Mouse (Mus musculus) lung, embryonic 15.5 days (tissue): Measurements from ENCODE around the gene Szt2. TPM values are rescaled to one million over a fixed set of nuclear protein-coding genes. Genes with fewer than 3 reads are reported as not detected.

Experiments
- ATAC-seq: fragments of 200-750 bp; cut with Nextera tagmentation; 2 replicates; pipeline ENCODE4 v1.8.0; 2017; ENCODE audit warnings: moderate number of reproducible peaks, borderline replicate concordance; ENCODE audit not compliant: low FRiP score, low TSS enrichment; ENCODE audit errors: extremely low read depth
- H3K27ac ChIP-seq: fragments of 300-500 bp; sonication (generic); 2 replicates; pipeline ENCODE4 v1.5.1; 2015; ENCODE audit warnings: moderate library complexity, mild to moderate bottlenecking, inconsistent platforms
- H3K27me3 ChIP-seq: fragments of 300-500 bp; sonication (generic); 2 replicates; pipeline ENCODE4 v1.6.1; 2015; ENCODE audit warnings: inconsistent platforms
- H3K36me3 ChIP-seq: fragments of 300-500 bp; sonication (generic); 2 replicates; pipeline ENCODE4 v1.6.1; 2015; ENCODE audit warnings: inconsistent platforms
- H3K4me1 ChIP-seq: fragments of 300-500 bp; sonication (generic); 2 replicates; pipeline ENCODE4 v1.6.1; 2015; ENCODE audit warnings: inconsistent platforms
- H3K4me2 ChIP-seq: fragments of 300-500 bp; sonication (generic); 2 replicates; pipeline ENCODE4 v1.6.1; 2015; ENCODE audit warnings: inconsistent platforms, mild to moderate bottlenecking, moderate library complexity
- H3K4me3 ChIP-seq: fragments of 300-500 bp; sonication (generic); 2 replicates; pipeline ENCODE4 v1.5.1; 2015; ENCODE audit warnings: mild to moderate bottlenecking, inconsistent platforms
- H3K9ac ChIP-seq: fragments of 300-500 bp; sonication (generic); 2 replicates; pipeline ENCODE4 v1.6.1; 2015; ENCODE audit warnings: inconsistent platforms
- H3K9me3 ChIP-seq: fragments of 300-500 bp; sonication (generic); 2 replicates; pipeline ENCODE4 v1.6.1; 2016; ENCODE audit warnings: inconsistent platforms
- WGBS: fragments of 180-500 bp; shearing (Covaris S2); methylation state at CpG from one replicate; pipeline ENCODE4 v1.1.7; 2015; 5-methylcytosine and 5-hydroxymethylcytosine counted together
- polyA plus RNA-seq: library from polyadenylated mRNA; unstranded; fragments of >200 nt; fragmentation: Nextera tagmentation; extraction: Ambion mirVana; gene quantifications from 2 replicates; pipeline ENCODE4 v1.2.1, GENCODE M21; 2015

The Szt2 gene
- polyA plus RNA-seq, 1 experiment from 2014 or later = 7.0 TPM

DNA sequence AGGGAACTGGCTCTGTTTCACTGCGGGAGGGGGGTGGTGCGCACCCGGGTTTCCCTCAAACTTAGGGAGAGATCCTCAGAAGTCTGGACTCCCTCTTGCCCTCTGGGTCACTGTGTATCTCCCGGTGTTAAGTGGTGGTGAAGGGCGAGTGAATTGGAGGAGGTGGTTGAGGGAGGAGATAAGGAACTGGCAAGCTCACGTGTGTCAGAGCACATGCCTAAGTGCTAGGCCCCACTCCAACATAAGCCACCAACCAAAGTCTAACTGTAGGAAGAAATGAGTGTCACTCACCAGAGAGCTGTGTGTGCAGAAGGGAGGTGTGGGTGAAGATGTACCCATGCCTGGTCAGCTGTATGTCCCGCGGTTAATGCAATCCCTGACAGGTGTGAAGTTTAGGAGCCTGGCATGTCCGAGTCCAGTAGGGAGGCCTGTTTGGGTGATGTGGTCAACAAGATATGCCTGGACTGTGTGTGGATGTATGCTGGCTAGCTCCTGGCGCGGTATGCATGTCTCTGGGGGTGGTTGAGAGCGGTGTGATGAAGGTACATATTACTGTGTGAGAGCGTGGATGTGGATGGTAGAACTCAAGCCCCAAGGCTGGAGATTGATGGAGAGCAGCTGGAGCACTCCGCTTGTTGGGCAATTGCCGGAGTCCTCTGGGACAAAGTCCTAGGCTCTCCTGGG is 19.6 kb upstream of the Szt2 start:
- peak overlapping the region; percentile 82 for H3K4me2 ChIP-seq
- H3K27me3 ChIP-seq = no peaks in the 10 kb centered on the region
- H3K4me3 ChIP-seq = peak overlapping the region; percentile 59
- H3K36me3 ChIP-seq = peaks cover 30% of the 10 kb centered on the region
- WGBS = 16% methylated on average over 15 of the region's 15 CpGs
- H3K9ac ChIP-seq = peak overlapping the region; percentile 57
- peak; percentile 19 for ATAC-seq
- peak overlapping the region; percentile 85 for H3K27ac ChIP-seq
- H3K9me3 ChIP-seq = no peaks in the 10 kb centered on the region
- H3K4me1 ChIP-seq = peaks cover 32% of the 10 kb centered on the region

DNA sequence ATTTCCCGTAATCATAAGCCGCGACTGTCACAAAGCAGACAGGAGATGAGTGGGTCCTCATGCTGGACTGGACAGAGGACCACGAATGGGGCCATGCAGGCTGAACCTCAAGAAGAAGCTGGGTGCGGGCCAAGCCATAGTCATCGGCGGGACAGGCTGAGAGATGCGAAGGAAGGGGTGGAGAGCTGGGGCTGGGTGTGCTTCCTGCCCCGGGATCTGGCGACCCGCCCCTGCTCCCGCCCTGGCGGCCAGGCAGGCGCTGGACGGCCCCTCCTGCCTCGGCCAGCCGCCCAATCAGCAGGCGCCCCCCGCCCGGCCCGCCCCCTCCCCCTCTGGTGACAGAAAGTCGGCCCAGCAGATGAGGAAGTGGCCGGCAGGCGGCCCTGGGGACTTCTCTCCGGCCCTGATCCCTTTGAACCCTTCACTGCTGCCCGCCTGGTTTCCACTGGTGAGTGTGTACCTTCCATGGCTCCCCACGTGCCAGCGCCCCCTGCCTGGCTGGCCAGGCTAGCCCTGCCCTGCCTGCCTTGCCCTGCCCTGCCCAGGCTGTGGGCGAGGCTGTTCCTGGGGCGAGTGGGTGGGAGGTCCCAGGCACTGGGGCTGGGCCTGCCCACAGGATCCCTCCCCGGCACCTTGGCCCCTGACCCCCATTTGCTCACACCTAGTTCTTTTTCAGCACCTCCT is 18.8 kb upstream of the Szt2 start, which contains the start of gene Elovl1:
Elovl1 (plus strand) TSS at position 326 of the 684 bp plus-strand sequence.
- 1% methylated on average over 20 of the region's 31 CpGs for WGBS
- Histone ChIP-seq H3K27ac (peak within 1 kb of the TSS; percentile 85), H3K9me3 (no peaks in the 10 kb centered on the region), H3K4me1 (peaks cover 31% of the 10 kb centered on the region), H3K4me2 (peak within 1 kb of the TSS; percentile 82), H3K4me3 (peak within 1 kb of the TSS; percentile 59), H3K36me3 (peaks cover 23% of the 10 kb centered on the region), H3K9ac (peak within 1 kb of the TSS; percentile 62), H3K27me3 (no peaks in the 10 kb centered on the region)
- peak; percentile 95 for ATAC-seq

DNA sequence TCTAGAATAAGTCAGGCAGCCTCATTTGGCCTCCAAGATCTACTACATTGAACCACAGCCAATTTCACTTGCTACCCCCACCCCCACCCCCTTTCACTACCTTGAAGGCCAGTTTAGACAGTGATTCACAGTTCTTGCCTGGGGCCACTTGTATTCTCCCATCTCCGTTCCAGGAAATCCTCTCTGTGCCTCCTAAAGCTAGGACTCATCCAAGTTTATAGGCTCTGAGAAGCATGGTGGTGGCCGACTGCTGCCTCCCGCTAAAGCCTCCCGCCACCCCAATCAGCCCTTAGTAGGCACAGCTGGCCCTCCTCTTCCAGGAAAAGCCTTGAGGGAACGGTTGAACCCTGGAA is 18.3 kb upstream of the Szt2 start:
- H3K9me3 ChIP-seq = no peaks in the 10 kb centered on the region
- H3K4me3 ChIP-seq = peak overlapping the region; percentile 59
- peak overlapping the region; percentile 82 for H3K4me2 ChIP-seq
- H3K4me1 ChIP-seq = peaks cover 31% of the 10 kb centered on the region
- peak overlapping the region; percentile 85 for H3K27ac ChIP-seq
- H3K9ac ChIP-seq = peak overlapping the region; percentile 62
- 1% methylated on average over 5 of the region's 5 CpGs for WGBS
- H3K36me3 ChIP-seq = peaks cover 19% of the 10 kb centered on the region
- no peak for ATAC-seq
- H3K27me3 ChIP-seq = no peaks in the 10 kb centered on the region

DNA sequence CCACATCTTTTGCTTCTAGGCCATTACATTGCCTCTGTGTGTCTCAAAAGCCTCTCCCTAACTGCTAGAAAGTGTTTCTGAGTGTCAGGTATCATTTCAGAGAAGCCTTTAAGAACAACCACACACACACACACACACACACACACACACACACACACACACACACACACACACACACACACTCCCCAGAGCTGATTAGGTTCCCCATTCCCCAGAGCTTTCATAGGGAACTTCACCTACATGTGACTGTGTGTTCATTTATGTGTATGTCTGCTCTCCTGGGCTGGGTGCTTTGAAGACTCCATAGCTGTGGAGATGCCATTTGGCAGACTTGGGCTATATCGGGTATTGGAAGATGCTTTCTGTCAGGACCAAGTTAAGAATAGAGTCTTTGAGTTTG is 16.3 kb upstream of the Szt2 start:
- Histone ChIP-seq H3K4me2 (no peak overlapping the region), H3K27me3 (no peaks in the 10 kb centered on the region), H3K9me3 (no peaks in the 10 kb centered on the region), H3K27ac (no peak overlapping the region), H3K36me3 (peaks cover 14% of the 10 kb centered on the region), H3K4me1 (peaks cover 28% of the 10 kb centered on the region), H3K9ac (no peak overlapping the region), H3K4me3 (no peak overlapping the region)
- ATAC-seq = no peak
- 87% methylated on average over 1 of the region's 1 CpGs for WGBS

DNA sequence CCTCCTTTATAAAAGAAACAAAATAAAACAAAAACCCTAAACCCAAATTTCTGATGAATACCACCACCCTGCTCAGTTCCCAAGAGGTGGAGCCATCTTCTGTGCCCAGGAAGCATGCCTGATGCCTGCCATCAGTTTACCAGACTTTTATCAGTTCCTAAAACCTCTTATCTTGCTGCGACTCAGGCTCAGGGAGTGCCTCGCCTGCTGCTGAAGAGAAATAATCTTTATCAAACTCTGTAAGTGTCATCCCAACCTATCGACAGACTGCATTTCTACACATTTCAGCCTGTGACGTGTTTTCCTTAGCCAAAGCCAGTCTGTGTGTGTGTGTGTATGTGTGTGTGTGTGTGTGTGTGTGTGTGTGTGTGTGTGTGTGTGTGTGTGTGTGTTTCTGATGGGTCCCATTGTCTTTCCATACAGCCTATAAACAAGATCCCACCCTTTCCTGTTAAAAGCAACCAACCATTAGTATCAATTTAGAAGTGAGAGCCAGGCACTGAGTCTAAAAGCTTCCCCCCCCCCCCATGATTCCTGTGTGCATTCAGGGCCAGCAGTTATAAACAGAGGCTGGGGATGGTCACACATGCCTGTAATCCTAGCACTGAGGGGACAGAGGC is 15.6 kb upstream of the Szt2 start:
- Histone ChIP-seq H3K4me2 (no peak overlapping the region), H3K27ac (no peak overlapping the region), H3K4me3 (no peak overlapping the region), H3K9me3 (no peaks in the 10 kb centered on the region), H3K36me3 (peaks cover 19% of the 10 kb centered on the region), H3K4me1 (peaks cover 21% of the 10 kb centered on the region), H3K9ac (no peak overlapping the region), H3K27me3 (no peaks in the 10 kb centered on the region)
- no peak for ATAC-seq
- WGBS = 71% methylated on average over 4 of the region's 4 CpGs

DNA sequence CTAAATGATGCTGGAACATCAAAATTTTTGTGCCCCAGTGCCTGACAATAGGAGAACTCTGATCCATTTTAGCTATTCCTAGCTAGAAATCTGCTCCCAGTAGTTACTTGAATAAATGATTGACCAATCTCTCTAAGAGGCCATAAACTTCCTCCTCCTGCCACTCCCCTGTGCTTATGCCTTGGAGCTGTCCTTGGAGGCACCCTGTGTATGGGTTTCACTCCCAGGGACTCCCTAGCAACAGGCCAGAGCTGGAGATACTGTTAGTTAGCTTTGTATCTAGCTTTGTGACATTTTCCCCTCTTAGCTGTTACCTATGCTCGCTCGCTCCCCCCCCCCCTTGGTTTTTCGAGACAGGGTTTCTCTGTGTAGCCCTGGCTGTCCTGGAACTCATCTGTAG is 12.3 kb upstream of the Szt2 start:
- no peak overlapping the region for H3K9ac ChIP-seq
- H3K9me3 ChIP-seq = no peaks in the 10 kb centered on the region
- 91% methylated on average over 3 of the region's 3 CpGs for WGBS
- H3K27ac ChIP-seq = no peak overlapping the region
- no peak overlapping the region for H3K4me2 ChIP-seq
- ATAC-seq = no peak
- H3K36me3 ChIP-seq = peaks cover 31% of the 10 kb centered on the region
- H3K27me3 ChIP-seq = no peaks in the 10 kb centered on the region
- H3K4me1 ChIP-seq = no peaks in the 10 kb centered on the region
- H3K4me3 ChIP-seq = no peak overlapping the region

DNA sequence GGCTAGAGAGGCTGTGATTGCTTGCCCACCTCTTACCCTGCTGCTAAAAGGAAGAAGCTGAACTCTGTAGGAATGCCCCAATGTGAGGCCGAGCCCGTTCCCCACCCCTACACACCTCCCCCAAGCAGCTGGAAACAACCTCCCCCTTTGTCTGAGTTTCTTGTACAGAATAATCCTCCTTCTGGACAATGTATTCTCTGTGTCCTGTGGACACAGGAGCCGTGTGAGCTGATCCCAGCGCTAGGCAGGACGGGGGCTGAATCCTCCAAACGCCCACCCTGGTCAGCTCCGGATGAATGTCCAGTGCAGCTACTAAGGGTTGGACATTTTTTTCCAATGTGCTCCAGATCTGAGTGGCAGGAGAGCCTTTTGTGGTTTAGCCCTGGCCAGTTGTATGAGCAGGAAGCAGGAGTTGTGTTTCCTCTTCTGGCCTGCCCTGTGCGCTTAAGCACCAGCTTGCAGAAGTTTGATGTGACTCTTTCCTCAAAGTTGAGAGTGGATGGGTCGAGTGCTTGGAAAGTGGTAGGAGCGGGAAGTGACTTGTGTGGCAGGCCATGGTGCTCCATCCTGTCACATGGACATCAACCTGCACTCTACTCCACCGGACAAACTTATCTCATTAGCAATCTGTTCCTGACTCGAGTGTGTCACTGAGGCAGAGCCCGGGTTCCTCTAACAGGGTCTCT is 8.2 kb upstream of the Szt2 start:
- Histone ChIP-seq H3K27me3 (no peaks in the 10 kb centered on the region), H3K4me3 (no peak overlapping the region), H3K27ac (no peak overlapping the region), H3K36me3 (peaks cover 71% of the 10 kb centered on the region), H3K4me2 (no peak overlapping the region), H3K9me3 (no peaks in the 10 kb centered on the region), H3K9ac (no peak overlapping the region), H3K4me1 (no peaks in the 10 kb centered on the region)
- no peak for ATAC-seq
- WGBS = 80% methylated on average over 13 of the region's 13 CpGs

DNA sequence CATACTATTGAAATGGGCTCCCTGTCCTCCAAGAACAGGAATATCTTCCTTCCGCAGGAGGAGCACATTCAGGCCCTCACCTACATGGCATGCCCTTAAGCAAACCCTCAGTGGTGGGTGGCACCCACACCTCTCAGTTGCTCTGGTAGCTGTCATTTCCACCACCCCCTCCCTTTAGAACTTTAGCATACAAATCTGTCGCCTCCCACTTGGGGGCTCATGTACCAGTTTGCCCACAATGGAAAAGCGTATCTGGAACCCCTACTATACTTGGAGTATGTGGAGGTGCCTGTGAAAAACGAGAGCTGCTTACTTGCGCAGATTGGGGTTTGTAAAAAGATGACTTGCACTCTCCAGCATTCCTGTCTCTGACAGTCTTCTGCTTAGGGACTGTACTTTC is 7.3 kb upstream of the Szt2 start:
- no peak for ATAC-seq
- Histone ChIP-seq H3K36me3 (peaks cover 74% of the 10 kb centered on the region), H3K27ac (no peak overlapping the region), H3K4me3 (no peak overlapping the region), H3K4me1 (no peaks in the 10 kb centered on the region), H3K27me3 (no peaks in the 10 kb centered on the region), H3K4me2 (no peak overlapping the region), H3K9me3 (no peaks in the 10 kb centered on the region), H3K9ac (no peak overlapping the region)
- 97% methylated on average over 5 of the region's 5 CpGs for WGBS

DNA sequence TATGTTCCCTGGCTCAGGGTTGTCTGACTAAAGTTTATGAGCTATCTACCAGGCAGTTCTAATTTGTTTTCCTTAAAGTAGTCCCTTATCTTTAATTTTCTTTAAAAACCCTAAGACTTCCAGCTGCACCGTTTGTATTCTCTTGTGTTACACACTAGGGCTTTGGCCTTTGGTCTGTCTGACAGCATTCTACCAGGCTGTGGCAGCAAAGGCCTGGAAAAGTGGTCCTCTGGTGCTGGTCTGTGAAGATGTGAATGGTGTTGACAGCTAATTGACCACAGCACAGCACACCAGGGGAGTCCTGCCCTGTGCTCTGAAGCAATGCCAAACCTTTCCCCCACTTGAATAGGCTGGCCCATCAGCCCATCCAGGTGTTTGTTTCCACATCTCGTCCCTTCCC is 6.7 kb upstream of the Szt2 start:
- 80% methylated on average over 2 of the region's 2 CpGs for WGBS
- Histone ChIP-seq H3K4me1 (0 out of 2 replicates have a peak, but pooled peaks cover 1% of the 10 kb centered on the region), H3K27me3 (no peaks in the 10 kb centered on the region), H3K9ac (no peak overlapping the region), H3K9me3 (no peaks in the 10 kb centered on the region), H3K4me3 (no peak overlapping the region), H3K36me3 (peaks cover 70% of the 10 kb centered on the region), H3K27ac (no peak overlapping the region), H3K4me2 (no peak overlapping the region)
- ATAC-seq = no peak

DNA sequence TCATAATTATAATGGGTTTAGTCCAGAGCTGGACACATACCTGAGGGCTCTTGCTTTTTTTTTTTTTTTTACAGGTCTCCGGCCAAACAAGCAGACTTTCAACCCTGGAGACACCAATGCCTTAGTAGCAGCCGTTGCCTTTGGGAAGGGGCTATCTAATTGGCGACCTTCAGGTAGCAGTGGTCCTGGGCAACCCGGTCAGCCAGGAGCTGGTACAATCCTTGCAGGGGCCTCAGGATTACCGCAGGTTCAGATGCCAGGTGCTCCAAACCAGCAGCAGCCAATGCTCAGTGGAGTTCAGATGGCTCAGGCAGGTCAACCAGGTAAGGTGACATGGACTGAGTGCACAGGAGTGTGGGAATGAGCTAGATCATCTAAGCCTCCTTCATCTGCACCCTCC is 4.5 kb upstream of the Szt2 start:
- H3K27me3 ChIP-seq = no peaks in the 10 kb centered on the region

DNA sequence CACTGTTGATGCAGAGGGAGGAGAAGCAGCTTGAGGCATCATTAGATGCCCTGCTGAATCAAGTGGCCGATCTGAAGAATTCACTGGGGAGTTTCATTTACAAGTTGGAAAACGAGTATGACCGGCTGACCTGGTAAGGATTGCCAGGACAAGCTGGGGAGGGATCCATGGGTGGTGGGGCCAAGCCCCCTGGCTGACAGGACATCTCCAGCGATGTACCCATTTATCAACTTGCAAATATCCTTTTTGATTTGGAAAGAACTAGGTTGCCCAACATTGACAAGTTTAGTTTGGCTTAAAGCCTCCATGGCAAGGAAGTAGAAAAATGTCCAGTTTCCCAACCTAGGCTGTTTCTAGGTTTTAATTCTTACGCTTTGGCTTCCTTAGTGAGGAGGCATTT is 1.8 kb upstream of the Szt2 start:
- Histone ChIP-seq H3K36me3 (peaks cover 45% of the 10 kb centered on the region), H3K4me1 (peaks cover 17% of the 10 kb centered on the region), H3K27ac (no peak overlapping the region), H3K9me3 (no peaks in the 10 kb centered on the region), H3K9ac (no peak overlapping the region), H3K4me3 (no peak overlapping the region), H3K4me2 (no peak overlapping the region), H3K27me3 (no peaks in the 10 kb centered on the region)
- 93% methylated on average over 5 of the region's 5 CpGs for WGBS
- ATAC-seq = no peak

More for the DNA sequence above, 4.5 kb upstream of the Szt2 start:
- H3K4me3 ChIP-seq = no peak overlapping the region
- H3K4me1 ChIP-seq = peaks cover 10% of the 10 kb centered on the region
- H3K9ac ChIP-seq = no peak overlapping the region
- H3K9me3 ChIP-seq = no peaks in the 10 kb centered on the region
- peaks cover 57% of the 10 kb centered on the region for H3K36me3 ChIP-seq
- 97% methylated on average over 5 of the region's 5 CpGs for WGBS
- H3K27ac ChIP-seq = no peak overlapping the region
- no peak overlapping the region for H3K4me2 ChIP-seq
- no peak for ATAC-seq

DNA sequence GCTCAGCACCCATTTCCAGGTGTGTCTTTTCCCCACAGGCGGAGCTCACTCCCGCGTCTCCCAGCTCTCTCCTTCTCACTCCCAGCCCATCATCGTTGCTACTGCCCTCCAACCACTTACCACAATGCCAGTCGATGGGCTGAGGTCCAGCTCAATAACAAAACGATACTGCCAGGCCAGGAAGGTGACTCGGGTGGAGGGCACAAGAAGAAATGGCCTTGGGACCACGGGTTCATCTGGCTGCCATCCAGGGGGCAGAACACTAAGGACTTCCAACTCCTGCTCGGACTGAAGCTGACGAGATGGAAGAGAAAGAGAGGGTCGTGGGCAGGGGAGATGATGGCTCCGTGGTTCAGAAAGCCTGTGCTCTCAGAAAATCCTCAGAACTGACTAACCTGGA is 6.4 kb downstream of the Szt2 start:
- H3K9me3 ChIP-seq = no peaks in the 10 kb centered on the region
- no peak overlapping the region for H3K4me2 ChIP-seq
- no peak for ATAC-seq
- WGBS = 88% methylated on average over 12 of the region's 12 CpGs
- peaks cover 51% of the 10 kb centered on the region for H3K36me3 ChIP-seq
- no peak overlapping the region for H3K4me3 ChIP-seq
- no peaks in the 10 kb centered on the region for H3K27me3 ChIP-seq
- no peaks in the 10 kb centered on the region for H3K4me1 ChIP-seq
- H3K9ac ChIP-seq = no peak overlapping the region
- no peak overlapping the region for H3K27ac ChIP-seq
